Mouse (Mus musculus): Measurements from ENCODE around the gene Hoxd12. TPM values are rescaled to one million over a fixed set of nuclear protein-coding genes. Genes with fewer than 3 reads are reported as not detected.

Gene Hoxd12
- not detected for polyA plus RNA-seq (2014; fragmentation: Illumina TruSeq; extraction: RNeasy Lipid Tissue Mini Kit (QIAGEN cat#74804); ENCODE audit: low replicate concordance)

GRCm38 (mm10) chr2:74674881-74675665 lies at the start of gene Hoxd12:
Hoxd12 (plus strand) TSS chr2:74675013.

GRCm38 (mm10) chr2:74659507-74660005 lies 15.3 kb upstream of the Hoxd12 start, which contains the start of gene Evx2:
Evx2 (minus strand) TSS chr2:74659557.

GRCm38 (mm10) chr2:74667842-74668357 lies 6.9 kb upstream of the Hoxd12 start, which contains the start of gene Hoxd13:
Hoxd13 (plus strand) TSS chr2:74668310.

GRCm38 (mm10) chr2:74678891-74679595 lies 4.2 kb downstream of the Hoxd12 start, which contains the start of gene Hoxd11:
Hoxd11 (plus strand) TSS chr2:74679557.

GRCm38 (mm10) chr2:74691022-74691951 lies 16.5 kb downstream of the Hoxd12 start, which contains the start of gene Hoxd10:
Hoxd10 (plus strand) TSS chr2:74691924.

GRCm38 (mm10) chr2:74697567-74698121 lies 22.8 kb downstream of the Hoxd12 start, which contains the start of gene Hoxd9:
Hoxd9 (plus strand) TSS chr2:74697727.

GRCm38 (mm10) chr2:74704393-74704998 lies 29.7 kb downstream of the Hoxd12 start, which contains the start of gene Hoxd8:
Hoxd8 (plus strand) TSS chr2:74704615.

GRCm38 (mm10) chr2:74711721-74712621 lies 37.2 kb downstream of the Hoxd12 start, which contains the start of the genes Hoxd3 and Hoxd4:
Hoxd3 (plus strand) TSS chr2:74711927.
Hoxd4 (plus strand) TSS chr2:74711929.

GRCm38 (mm10) chr2:74726551-74726950 lies 51.7 kb downstream of the Hoxd12 start, which contains the start of gene Gm28230:
Gm28230 (plus strand) TSS chr2:74726728.

Other genes with a start within 250 kb of the Hoxd12 start
- gene Lnpk, start 95.6 kb upstream of the Hoxd12 start, polyA plus RNA-seq (2014; fragmentation: Illumina TruSeq; extraction: RNeasy Lipid Tissue Mini Kit (QIAGEN cat#74804); ENCODE audit: low replicate concordance): 32.3 TPM
- gene Evx2, start 15.5 kb upstream of the Hoxd12 start, polyA plus RNA-seq (2014; fragmentation: Illumina TruSeq; extraction: RNeasy Lipid Tissue Mini Kit (QIAGEN cat#74804); ENCODE audit: low replicate concordance): not detected
- gene Hoxd13, start 6.7 kb upstream of the Hoxd12 start, polyA plus RNA-seq (2014; fragmentation: Illumina TruSeq; extraction: RNeasy Lipid Tissue Mini Kit (QIAGEN cat#74804); ENCODE audit: low replicate concordance): not detected
- gene Hoxd11, start 4.5 kb downstream of the Hoxd12 start, polyA plus RNA-seq (2014; fragmentation: Illumina TruSeq; extraction: RNeasy Lipid Tissue Mini Kit (QIAGEN cat#74804); ENCODE audit: low replicate concordance): not detected
- gene Hoxd10, start 16.9 kb downstream of the Hoxd12 start, polyA plus RNA-seq (2014; fragmentation: Illumina TruSeq; extraction: RNeasy Lipid Tissue Mini Kit (QIAGEN cat#74804); ENCODE audit: low replicate concordance): not detected
- gene Hoxd9, start 22.7 kb downstream of the Hoxd12 start, polyA plus RNA-seq (2014; fragmentation: Illumina TruSeq; extraction: RNeasy Lipid Tissue Mini Kit (QIAGEN cat#74804); ENCODE audit: low replicate concordance): not detected
- gene Hoxd8, start 29.6 kb downstream of the Hoxd12 start, polyA plus RNA-seq (2014; fragmentation: Illumina TruSeq; extraction: RNeasy Lipid Tissue Mini Kit (QIAGEN cat#74804); ENCODE audit: low replicate concordance): 1.6 TPM
- gene Hoxd3, start 36.9 kb downstream of the Hoxd12 start, polyA plus RNA-seq (2014; fragmentation: Illumina TruSeq; extraction: RNeasy Lipid Tissue Mini Kit (QIAGEN cat#74804); ENCODE audit: low replicate concordance): 0.26 TPM
- 0.41 TPM for gene Hoxd4, start 36.9 kb downstream of the Hoxd12 start, polyA plus RNA-seq (2014; fragmentation: Illumina TruSeq; extraction: RNeasy Lipid Tissue Mini Kit (QIAGEN cat#74804); ENCODE audit: low replicate concordance)
- gene Gm28230, start 51.7 kb downstream of the Hoxd12 start, polyA plus RNA-seq (2014; fragmentation: Illumina TruSeq; extraction: RNeasy Lipid Tissue Mini Kit (QIAGEN cat#74804); ENCODE audit: low replicate concordance): not detected
- gene Hoxd1, start 88.0 kb downstream of the Hoxd12 start, polyA plus RNA-seq (2014; fragmentation: Illumina TruSeq; extraction: RNeasy Lipid Tissue Mini Kit (QIAGEN cat#74804); ENCODE audit: low replicate concordance): not detected
- gene Mtx2, start 150.8 kb downstream of the Hoxd12 start, polyA plus RNA-seq (2014; fragmentation: Illumina TruSeq; extraction: RNeasy Lipid Tissue Mini Kit (QIAGEN cat#74804); ENCODE audit: low replicate concordance): 231 TPM